Mouse (Mus musculus) neural tube, embryonic 14.5 days (tissue): ENCODE data around the gene Srcin1. TPM values are rescaled to one million over a fixed set of nuclear protein-coding genes. Genes with fewer than 3 reads are reported as not detected.

ENCODE experiments used
- ATAC-seq: fragments of 200-750 bp; cut with Nextera tagmentation; 2 replicates; pipeline ENCODE4 v1.8.0; 2017; ENCODE audit warnings: low read depth, mild to moderate bottlenecking, moderate TSS enrichment, moderate library complexity
- H3K27ac ChIP-seq: fragments of 300-500 bp; sonication (generic); 2 replicates; pipeline ENCODE4 v1.5.1; 2014; ENCODE audit warnings: low read depth, mild to moderate bottlenecking, control low read depth, low read length, moderate library complexity, mixed read lengths
- H3K27me3 ChIP-seq: fragments of 300-500 bp; sonication (generic); 2 replicates; pipeline ENCODE4 v1.6.1; 2014; ENCODE audit warnings: low read length; ENCODE audit not compliant: control insufficient read depth, insufficient read depth
- H3K36me3 ChIP-seq: fragments of 300-500 bp; sonication (generic); 2 replicates; pipeline ENCODE4 v1.6.1; 2014; ENCODE audit warnings: low read length, mixed read lengths; ENCODE audit not compliant: control insufficient read depth, insufficient read depth
- H3K4me1 ChIP-seq: fragments of 300-500 bp; sonication (generic); 2 replicates; pipeline ENCODE4 v1.6.1; 2014; ENCODE audit warnings: low read length; ENCODE audit not compliant: control insufficient read depth, insufficient read depth
- H3K4me2 ChIP-seq: fragments of 300-500 bp; sonication (generic); 2 replicates; pipeline ENCODE4 v1.6.1; 2014; ENCODE audit warnings: mild to moderate bottlenecking, low read depth, low read length, control low read depth
- H3K4me3 ChIP-seq: fragments of 300-500 bp; sonication (generic); 2 replicates; pipeline ENCODE4 v1.5.1; 2014; ENCODE audit warnings: low read depth, low read length, control low read depth, mixed read lengths
- H3K9ac ChIP-seq: fragments of 300-500 bp; sonication (generic); replicated peaks from 2 replicates; pipeline ENCODE4 v1.6.1; 2014; ENCODE audit warnings: low read depth, mild to moderate bottlenecking, control low read depth, low read length, mixed read lengths
- H3K9me3 ChIP-seq: fragments of 300-500 bp; sonication (generic); 2 replicates; pipeline ENCODE4 v1.6.1; 2016; ENCODE audit warnings: low read length; ENCODE audit not compliant: control insufficient read depth
- WGBS: fragments of 180-500 bp; shearing (Covaris S2); extraction: QIAGEN DNeasy Blood & Tissue Kit; methylation state at CpG from one replicate; pipeline ENCODE4 v1.1.7; 2014; 5-methylcytosine and 5-hydroxymethylcytosine counted together
- polyA plus RNA-seq: library from polyadenylated mRNA; unstranded; fragments of >200 nt; fragmentation: Nextera tagmentation; extraction: Ambion mirVana; gene quantifications from 2 replicates; pipeline ENCODE4 v1.2.1, GENCODE M21; 2014

Srcin1 gene
- polyA plus RNA-seq, 1 experiment from 2014 or later = 8.1 TPM

DNA sequence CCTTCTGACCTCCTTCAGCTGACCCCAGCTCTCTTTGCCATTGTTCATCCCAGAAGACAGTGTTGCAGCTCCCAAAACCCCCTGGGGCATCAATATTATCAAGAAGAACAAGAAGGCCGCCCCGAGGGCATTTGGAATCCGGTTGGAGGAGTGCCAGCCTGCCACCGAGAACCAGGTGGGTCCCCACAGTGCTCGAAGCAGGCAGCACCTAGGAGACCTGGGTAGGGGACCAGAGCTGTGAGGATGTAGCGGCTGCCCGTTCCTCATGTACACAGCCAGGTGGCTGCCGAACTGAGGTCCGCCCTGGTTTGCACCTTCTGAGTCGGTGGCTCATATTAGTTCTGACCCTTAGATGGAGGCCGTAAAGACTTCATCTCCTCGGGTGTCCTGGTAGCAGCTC lies 110.0 kb downstream of the Srcin1 start:
- 77% methylated on average over 12 of the region's 12 CpGs for WGBS
- peaks cover 49% of the 10 kb centered on the region for H3K36me3 ChIP-seq
- ATAC-seq = no peak
- no peaks in the 10 kb centered on the region for H3K27me3 ChIP-seq
- H3K4me1 ChIP-seq = no peaks in the 10 kb centered on the region
- no peak overlapping the region for H3K4me3 ChIP-seq
- no peak overlapping the region for H3K27ac ChIP-seq
- no peaks in the 10 kb centered on the region for H3K9me3 ChIP-seq
- no peak overlapping the region for H3K4me2 ChIP-seq
- H3K9ac ChIP-seq = no peak overlapping the region

DNA sequence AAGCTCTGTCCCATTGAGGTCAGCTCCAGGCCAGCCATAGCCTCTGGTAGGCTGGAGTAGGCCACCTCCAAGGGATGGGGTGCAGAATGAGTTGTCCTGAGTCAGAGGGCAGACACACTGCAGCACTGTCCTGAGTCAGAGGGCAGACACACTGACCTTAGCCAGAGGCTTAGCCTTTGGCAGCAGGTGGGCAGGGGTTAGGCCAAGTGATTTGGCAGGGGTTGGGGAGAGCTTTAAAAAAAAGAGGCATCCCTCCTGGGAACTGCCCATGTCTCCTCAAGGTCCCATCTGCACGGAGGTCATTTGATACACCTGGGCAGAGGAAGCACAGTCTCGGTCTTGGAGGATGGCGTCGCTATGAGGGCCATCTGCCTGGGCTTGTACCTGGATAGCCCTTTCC lies 112.0 kb downstream of the Srcin1 start:
- H3K36me3 ChIP-seq = peaks cover 44% of the 10 kb centered on the region
- H3K4me1 ChIP-seq = no peaks in the 10 kb centered on the region
- no peaks in the 10 kb centered on the region for H3K27me3 ChIP-seq
- no peak overlapping the region for H3K9ac ChIP-seq
- no peak overlapping the region for H3K4me3 ChIP-seq
- no peak overlapping the region for H3K4me2 ChIP-seq
- ATAC-seq = no peak
- H3K9me3 ChIP-seq = no peaks in the 10 kb centered on the region
- WGBS = 94% methylated on average over 4 of the region's 4 CpGs
- no peak overlapping the region for H3K27ac ChIP-seq

DNA sequence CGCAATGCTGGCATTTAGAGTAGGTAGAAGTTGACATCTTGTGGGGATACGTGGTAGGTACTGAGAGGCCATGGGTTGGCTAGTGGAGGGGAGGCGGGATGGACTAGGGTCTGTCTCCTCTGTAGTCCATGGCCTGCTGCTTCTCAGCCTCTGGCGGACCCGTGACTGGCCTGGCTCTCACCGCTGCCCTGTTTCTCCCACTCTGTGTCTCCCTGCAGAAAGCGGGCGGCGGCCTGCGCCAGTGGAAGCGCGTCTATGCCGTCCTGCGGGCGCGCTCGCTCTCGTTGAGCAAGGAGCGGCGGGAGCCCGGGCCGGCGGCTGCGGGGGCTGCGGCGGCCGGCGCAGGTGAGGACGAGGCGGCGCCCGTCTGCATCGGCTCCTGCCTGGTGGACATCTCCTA lies 112.8 kb downstream of the Srcin1 start:
- Histone ChIP-seq H3K27me3 (no peaks in the 10 kb centered on the region), H3K4me2 (no peak overlapping the region), H3K27ac (no peak overlapping the region), H3K9ac (no peak overlapping the region), H3K4me3 (no peak overlapping the region), H3K9me3 (no peaks in the 10 kb centered on the region), H3K4me1 (no peaks in the 10 kb centered on the region), H3K36me3 (peaks cover 45% of the 10 kb centered on the region)
- no peak for ATAC-seq
- 58% methylated on average over 26 of the region's 33 CpGs for WGBS

DNA sequence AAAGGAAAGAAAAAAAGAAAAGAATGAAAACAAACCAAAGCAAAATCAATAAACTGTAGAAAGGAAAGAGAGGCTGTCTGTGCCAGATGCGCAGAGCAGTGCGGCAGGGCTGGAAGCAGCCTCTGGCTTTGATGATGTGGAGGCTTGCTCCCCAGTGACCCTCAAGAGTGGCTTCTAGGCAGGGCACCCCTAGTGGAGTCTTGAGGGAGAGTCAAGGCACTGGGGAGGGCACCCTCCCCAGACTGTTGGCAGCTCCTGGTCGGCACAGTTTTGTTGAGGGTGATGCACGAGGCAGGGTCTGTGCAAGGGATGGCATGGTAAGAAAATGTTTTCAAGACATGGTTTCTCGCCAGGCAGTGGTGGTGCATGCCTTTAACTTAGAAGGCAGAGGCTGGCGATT lies 113.4 kb downstream of the Srcin1 start:
- Histone ChIP-seq H3K27ac (no peak overlapping the region), H3K4me2 (no peak overlapping the region), H3K4me1 (no peaks in the 10 kb centered on the region), H3K27me3 (no peaks in the 10 kb centered on the region), H3K4me3 (no peak overlapping the region), H3K36me3 (peaks cover 51% of the 10 kb centered on the region), H3K9ac (no peak overlapping the region), H3K9me3 (no peaks in the 10 kb centered on the region)
- 90% methylated on average over 6 of the region's 6 CpGs for WGBS
- no peak for ATAC-seq

DNA sequence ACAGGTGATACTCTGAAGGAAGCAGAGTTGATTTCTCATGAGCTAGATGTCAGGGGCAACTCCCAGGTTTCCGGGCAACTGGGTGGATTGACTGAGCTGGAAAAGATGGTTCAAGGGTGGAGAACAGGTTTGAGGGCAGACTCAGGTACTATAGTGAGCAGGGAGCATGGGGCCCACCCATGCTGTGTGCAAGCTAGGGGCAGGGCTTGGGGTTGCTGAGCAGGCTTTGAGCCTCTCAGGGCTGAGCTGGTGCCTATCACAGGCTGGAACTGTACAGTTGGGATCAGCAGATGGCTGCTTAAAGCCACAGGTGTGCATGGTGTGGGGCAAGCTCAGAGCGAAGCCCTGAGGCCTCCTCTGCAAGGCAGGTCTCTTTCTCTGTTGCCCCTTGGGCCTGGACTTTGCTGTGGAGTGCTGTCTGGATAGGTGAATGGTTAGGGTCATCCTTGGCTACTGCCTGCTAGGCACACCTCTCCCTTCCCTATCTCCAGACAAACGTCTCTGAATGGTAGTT lies 114.6 kb downstream of the Srcin1 start:
- Histone ChIP-seq H3K4me3 (no peak overlapping the region), H3K4me1 (no peaks in the 10 kb centered on the region), H3K27ac (no peak overlapping the region), H3K9me3 (no peaks in the 10 kb centered on the region), H3K36me3 (peaks cover 46% of the 10 kb centered on the region), H3K27me3 (no peaks in the 10 kb centered on the region), H3K9ac (no peak overlapping the region), H3K4me2 (no peak overlapping the region)
- WGBS = 91% methylated on average over 3 of the region's 3 CpGs
- ATAC-seq = no peak

Other genes starting within 250 kb of the Srcin1 start
- gene Gpr179, start 224.1 kb downstream of the Srcin1 start, polyA plus RNA-seq = 0.49 and 0.71 TPM in 2 replicates
- gene Socs7, start 213.6 kb downstream of the Srcin1 start, polyA plus RNA-seq = 6.3 and 6.7 TPM in 2 replicates
- gene Arhgap23, start 160.7 kb downstream of the Srcin1 start, polyA plus RNA-seq = 9.2 and 9.6 TPM in 2 replicates
- 0.26 and 0.33 TPM in 2 replicates for gene 4933428G20Rik, start 75.8 kb downstream of the Srcin1 start, polyA plus RNA-seq
- gene Epop, start 53.5 kb upstream of the Srcin1 start, polyA plus RNA-seq = 1.5 and 2.4 TPM in 2 replicates
- gene Mllt6, start 87.2 kb upstream of the Srcin1 start, polyA plus RNA-seq = 4.7 and 5.1 TPM in 2 replicates
- gene Cisd3, start 109.6 kb upstream of the Srcin1 start, polyA plus RNA-seq = 28.3 and 38.1 TPM in 2 replicates
- 24.7 and 25.8 TPM in 2 replicates for gene Pcgf2, start 124.3 kb upstream of the Srcin1 start, polyA plus RNA-seq
- gene Psmb3, start 127.2 kb upstream of the Srcin1 start, polyA plus RNA-seq = 441 and 465 TPM in 2 replicates
- 4.1 and 6.2 TPM in 2 replicates for gene Pip4k2b, start 168.5 kb upstream of the Srcin1 start, polyA plus RNA-seq
- 13.8 and 13.9 TPM in 2 replicates for gene Cwc25, start 190.4 kb upstream of the Srcin1 start, polyA plus RNA-seq
- gene 1700001P01Rik, start 199.7 kb upstream of the Srcin1 start, polyA plus RNA-seq = 0.36 TPM in 1 of 2 replicates, not detected in the other
- 347 and 366 TPM in 2 replicates for gene Rpl23, start 206.3 kb upstream of the Srcin1 start, polyA plus RNA-seq
- gene Lasp1, start 222.8 kb upstream of the Srcin1 start, polyA plus RNA-seq = 82.9 and 99.8 TPM in 2 replicates